Mouse (Mus musculus) inflammation-experienced regulatory T-cells, adult 16 weeks (primary cell): ENCODE data around the gene Gnl1. TPM values are rescaled to one million over a fixed set of nuclear protein-coding genes. Genes with fewer than 3 reads are reported as not detected.

Experiments used
- polyA plus RNA-seq: library from polyadenylated mRNA; unstranded; fragments of 100-300 nt; shearing (Covaris generic); gene quantifications from one replicate; pipeline ENCODE4 v1.2.1, GENCODE M21; 2017

Gene Gnl1
- 20.4 TPM for polyA plus RNA-seq

GRCm38 (mm10) chr17:35979401-35980362 is at the start of gene Gnl1, which contains the start of gene Prr3:
TSS of gene Gnl1 (plus strand) at chr17:35979851.
TSS of gene Prr3 (minus strand) at chr17:35980236.

GRCm38 (mm10) chr17:35969418-35970389 is 9.9 kb upstream of the Gnl1 start, which contains the start of gene Abcf1:
TSS of gene Abcf1 (minus strand) at chr17:35969761.

GRCm38 (mm10) chr17:36020191-36021073 is 40.8 kb downstream of the Gnl1 start, which contains the start of gene H2-T24:
TSS of gene H2-T24 (minus strand) at chr17:36020560.

GRCm38 (mm10) chr17:36032351-36032875 is 52.8 kb downstream of the Gnl1 start, which contains the start of gene H2-T23:
TSS of gene H2-T23 (minus strand) at chr17:36032855.

Other genes starting within 250 kb of the Gnl1 start
- gene Ier3, start 158.2 kb upstream of the Gnl1 start, polyA plus RNA-seq = 2.0 TPM
- 55.9 TPM for gene Flot1, start 156.6 kb upstream of the Gnl1 start, polyA plus RNA-seq
- gene Tubb5, start 141.5 kb upstream of the Gnl1 start, polyA plus RNA-seq = 127 TPM
- 23.5 TPM for gene Mdc1, start 138.3 kb upstream of the Gnl1 start, polyA plus RNA-seq
- 29.0 TPM for gene Nrm, start 118.5 kb upstream of the Gnl1 start, polyA plus RNA-seq
- 605 TPM for gene Ppp1r18, start 114.3 kb upstream of the Gnl1 start, polyA plus RNA-seq
- 23.5 TPM for gene Dhx16, start 100.0 kb upstream of the Gnl1 start, polyA plus RNA-seq
- gene 2310061I04Rik, start 82.4 kb upstream of the Gnl1 start, polyA plus RNA-seq = 40.7 TPM
- gene Atat1, start 69.8 kb upstream of the Gnl1 start, polyA plus RNA-seq = 22.1 TPM
- 85.8 TPM for gene Mrps18b, start 63.5 kb upstream of the Gnl1 start, polyA plus RNA-seq
- gene Ppp1r10, start 63.4 kb upstream of the Gnl1 start, polyA plus RNA-seq = 59.3 TPM
- gene Abcf1, start 10.1 kb upstream of the Gnl1 start, polyA plus RNA-seq = 174 TPM
- 23.3 TPM for gene Prr3, start 385 bp downstream of the Gnl1 start, polyA plus RNA-seq
- 19.4 TPM for gene H2-T24, start 40.7 kb downstream of the Gnl1 start, polyA plus RNA-seq
- gene H2-T23, start 53.0 kb downstream of the Gnl1 start, polyA plus RNA-seq = 776 TPM
- gene H2-T22, start 62.9 kb downstream of the Gnl1 start, polyA plus RNA-seq = 250 TPM
- gene Gm6034, start 63.1 kb downstream of the Gnl1 start, polyA plus RNA-seq = 0.24 TPM
- gene Gm11127, start 78.5 kb downstream of the Gnl1 start, polyA plus RNA-seq = 0.30 TPM
- 1.5 TPM for gene Gm19684, start 141.8 kb downstream of the Gnl1 start, polyA plus RNA-seq
- gene Gm7030, start 149.6 kb downstream of the Gnl1 start, polyA plus RNA-seq = not detected
- 12.4 TPM for gene Gm8909, start 188.7 kb downstream of the Gnl1 start, polyA plus RNA-seq
- gene H2-T3, start 210.4 kb downstream of the Gnl1 start, polyA plus RNA-seq = 0.65 TPM